Mouse (Mus musculus): Measurements from ENCODE around the gene Srsf7. TPM values are rescaled to one million over a fixed set of nuclear protein-coding genes. Genes with fewer than 3 reads are reported as not detected.

Gene Srsf7
- polyA plus RNA-seq, 1 experiment from 2014 or later: 422 TPM

GRCm38 (mm10) chr17:80171948-80172347 is 35.2 kb downstream of the Srsf7 start:
- no peak for TF ChIP-seq CTCF (IDR thresholded peaks at IDR 0.05; ENCODE audit: low read depth)
- ATAC-seq (replicated peaks; ENCODE audit: low FRiP score, low read depth) (no peak), DNase-seq (ENCODE audit: low spot score) (no peak)
- H3K9me3 ChIP-seq (replicated peaks; ENCODE audit: low read length): no peaks in the 10 kb centered on the region
- 92% methylated on average over 4 of the region's 4 CpGs for WGBS
- H3K36me3 ChIP-seq (ENCODE audit: insufficient read depth, low read length): no peaks in the 10 kb centered on the region
- peaks cover 15% of the 10 kb centered on the region; the same call in 1 of the 2 replicates for H3K4me1 ChIP-seq (replicated peaks; ENCODE audit: insufficient read depth, low read length)
- H3K4me2 ChIP-seq (ENCODE audit: low read length): no peak overlapping the region
- no peak overlapping the region for H3K9ac ChIP-seq (ENCODE audit: low read depth, low read length)
- H3K4me3 ChIP-seq (replicated peaks; ENCODE audit: low read depth, low read length): no peak overlapping the region
- no peaks in the 10 kb centered on the region for H3K27me3 ChIP-seq (ENCODE audit: insufficient read depth, low read length)
- H3K27ac ChIP-seq: no peak overlapping the region

- Histone ChIP-seq H3K4me2 (ENCODE audit: low read length) (no peak overlapping the region), H3K27ac (no peak overlapping the region), H3K27me3 (ENCODE audit: insufficient read depth, low read length) (no peaks in the 10 kb centered on the region), H3K36me3 (ENCODE audit: insufficient read depth, low read length) (no peaks in the 10 kb centered on the region), H3K9me3 (replicated peaks; ENCODE audit: low read length) (no peaks in the 10 kb centered on the region), H3K4me3 (replicated peaks; ENCODE audit: low read depth, low read length) (no peak overlapping the region), H3K4me1 (replicated peaks; ENCODE audit: insufficient read depth, low read length) (peaks cover 15% of the 10 kb centered on the region; the same call in 1 of the 2 replicates), H3K9ac (ENCODE audit: low read depth, low read length) (no peak overlapping the region)
- DNase-seq (ENCODE audit: low spot score): no peak
- WGBS: 84% methylated on average over 7 of the region's 7 CpGs
- ATAC-seq (replicated peaks; ENCODE audit: low FRiP score, low read depth): no peak
- TF ChIP-seq CTCF (IDR thresholded peaks at IDR 0.05; ENCODE audit: low read depth): no peak
These were observed 36.2 kb downstream of the Srsf7 start for GRCm38 (mm10) chr17:80170951-80171350.

- peaks cover 10% of the 10 kb centered on the region; the same call in 1 of the 2 replicates for H3K4me1 ChIP-seq (replicated peaks; ENCODE audit: insufficient read depth, low read length)
- H3K36me3 ChIP-seq (ENCODE audit: insufficient read depth, low read length): no peaks in the 10 kb centered on the region
- WGBS: 96% methylated on average over 6 of the region's 6 CpGs
- ATAC-seq (replicated peaks; ENCODE audit: low FRiP score, low read depth): no peak
- H3K9ac ChIP-seq (ENCODE audit: low read depth, low read length): no peak overlapping the region
- no peaks in the 10 kb centered on the region for H3K9me3 ChIP-seq (replicated peaks; ENCODE audit: low read length)
- no peak for TF ChIP-seq CTCF (IDR thresholded peaks at IDR 0.05; ENCODE audit: low read depth)
- no peak overlapping the region for H3K27ac ChIP-seq
- no peaks in the 10 kb centered on the region for H3K27me3 ChIP-seq (ENCODE audit: insufficient read depth, low read length)
- H3K4me3 ChIP-seq (replicated peaks; ENCODE audit: low read depth, low read length): no peak overlapping the region
- H3K4me2 ChIP-seq (ENCODE audit: low read length): no peak overlapping the region
- no peak for DNase-seq (ENCODE audit: low spot score)
These were observed 37.3 kb downstream of the Srsf7 start for GRCm38 (mm10) chr17:80169792-80170191.

- peak overlapping the region; percentile 25; the same call in 1 of the 2 replicates for H3K27ac ChIP-seq
- no peaks in the 10 kb centered on the region for H3K36me3 ChIP-seq (ENCODE audit: insufficient read depth, low read length)
- no peaks in the 10 kb centered on the region for H3K9me3 ChIP-seq (replicated peaks; ENCODE audit: low read length)
- peak; percentile 83; the same call in 1 of the 2 replicates for ATAC-seq (replicated peaks; ENCODE audit: low FRiP score, low read depth)
- no peak for TF ChIP-seq CTCF (IDR thresholded peaks at IDR 0.05; ENCODE audit: low read depth)
- peak overlapping the region; percentile 47 for H3K4me2 ChIP-seq (ENCODE audit: low read length)
- H3K9ac ChIP-seq (ENCODE audit: low read depth, low read length): no peak overlapping the region
- WGBS: 18% methylated on average over 16 of the region's 16 CpGs
- no peaks in the 10 kb centered on the region for H3K27me3 ChIP-seq (ENCODE audit: insufficient read depth, low read length)
- H3K4me1 ChIP-seq (replicated peaks; ENCODE audit: insufficient read depth, low read length): peaks cover 9% of the 10 kb centered on the region; the same call in 1 of the 2 replicates
- 0 out of 2 replicates have a peak overlapping the region, but pooled peaks have one; percentile 5 for H3K4me3 ChIP-seq (replicated peaks; ENCODE audit: low read depth, low read length)
- peak; percentile 93 for DNase-seq (ENCODE audit: low spot score)
These were observed 38.5 kb downstream of the Srsf7 start for GRCm38 (mm10) chr17:80168425-80169182.

GRCm38 (mm10) chr17:80167851-80168251 is 39.3 kb downstream of the Srsf7 start:
- DNase-seq (ENCODE audit: low spot score) (peak; percentile 59), ATAC-seq (replicated peaks; ENCODE audit: low FRiP score, low read depth) (peak; percentile 47; the same call in 1 of the 2 replicates)
- Histone ChIP-seq H3K4me1 (replicated peaks; ENCODE audit: insufficient read depth, low read length) (peaks cover 9% of the 10 kb centered on the region; the same call in 1 of the 2 replicates), H3K9me3 (replicated peaks; ENCODE audit: low read length) (no peaks in the 10 kb centered on the region), H3K27me3 (ENCODE audit: insufficient read depth, low read length) (no peaks in the 10 kb centered on the region), H3K36me3 (ENCODE audit: insufficient read depth, low read length) (no peaks in the 10 kb centered on the region), H3K27ac (no peak overlapping the region), H3K4me2 (ENCODE audit: low read length) (0 out of 2 replicates have a peak overlapping the region, but pooled peaks have one; percentile 47), H3K4me3 (replicated peaks; ENCODE audit: low read depth, low read length) (no peak overlapping the region), H3K9ac (ENCODE audit: low read depth, low read length) (no peak overlapping the region)
- 48% methylated on average over 7 of the region's 7 CpGs for WGBS
- TF ChIP-seq CTCF (IDR thresholded peaks at IDR 0.05; ENCODE audit: low read depth): no peak

GRCm38 (mm10) chr17:80167436-80167835 is 39.7 kb downstream of the Srsf7 start:
- Histone ChIP-seq H3K4me2 (ENCODE audit: low read length) (no peak overlapping the region), H3K27ac (no peak overlapping the region), H3K36me3 (ENCODE audit: insufficient read depth, low read length) (no peaks in the 10 kb centered on the region), H3K9me3 (replicated peaks; ENCODE audit: low read length) (no peaks in the 10 kb centered on the region), H3K4me3 (replicated peaks; ENCODE audit: low read depth, low read length) (no peak overlapping the region), H3K9ac (ENCODE audit: low read depth, low read length) (no peak overlapping the region), H3K4me1 (replicated peaks; ENCODE audit: insufficient read depth, low read length) (peaks cover 9% of the 10 kb centered on the region; the same call in 1 of the 2 replicates), H3K27me3 (ENCODE audit: insufficient read depth, low read length) (no peaks in the 10 kb centered on the region)
- no peak for ATAC-seq (replicated peaks; ENCODE audit: low FRiP score, low read depth)
- TF ChIP-seq CTCF (IDR thresholded peaks at IDR 0.05; ENCODE audit: low read depth): no peak
- no peak for DNase-seq (ENCODE audit: low spot score)
- WGBS: 79% methylated on average over 4 of the region's 4 CpGs
